Mouse (Mus musculus) NIH3T3 (cell line): ENCODE measurements around the gene Gba.
A peak's percentile ranks its signal among the peaks of the same experiment; 100 is the strongest.

Experiments
- DNase-seq: peaks from one replicate; pipeline ENCODE4 v3.0.0-alpha.2; 2012; ENCODE audit warnings: low read depth

Gba gene

DNA sequence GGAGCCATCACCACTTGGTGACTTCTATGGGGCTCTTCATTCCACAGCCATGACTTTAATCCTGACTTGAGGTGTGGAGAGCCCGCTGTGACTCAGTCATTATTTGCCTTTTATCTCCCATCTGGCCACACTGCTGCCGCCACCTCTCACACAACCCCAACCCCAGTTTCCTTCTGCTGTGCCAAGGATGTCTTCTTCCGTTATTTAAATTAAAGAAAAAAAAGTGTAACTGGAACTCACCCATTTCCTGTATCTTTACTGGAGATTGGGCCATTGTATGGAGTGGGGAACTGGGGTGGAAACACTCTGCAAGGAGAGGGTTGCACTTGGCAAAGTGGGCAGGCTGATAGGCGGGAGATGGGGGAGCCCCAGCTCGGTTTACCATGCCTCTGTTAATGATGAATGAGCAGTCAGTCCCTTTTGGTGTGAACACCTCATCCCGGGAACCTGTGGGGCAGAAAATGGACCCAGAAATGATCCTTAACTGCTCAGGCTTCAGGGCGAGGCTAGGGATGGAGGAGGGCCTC, 20.1 kb upstream of the Gba start:
- no peak for DNase-seq

DNA sequence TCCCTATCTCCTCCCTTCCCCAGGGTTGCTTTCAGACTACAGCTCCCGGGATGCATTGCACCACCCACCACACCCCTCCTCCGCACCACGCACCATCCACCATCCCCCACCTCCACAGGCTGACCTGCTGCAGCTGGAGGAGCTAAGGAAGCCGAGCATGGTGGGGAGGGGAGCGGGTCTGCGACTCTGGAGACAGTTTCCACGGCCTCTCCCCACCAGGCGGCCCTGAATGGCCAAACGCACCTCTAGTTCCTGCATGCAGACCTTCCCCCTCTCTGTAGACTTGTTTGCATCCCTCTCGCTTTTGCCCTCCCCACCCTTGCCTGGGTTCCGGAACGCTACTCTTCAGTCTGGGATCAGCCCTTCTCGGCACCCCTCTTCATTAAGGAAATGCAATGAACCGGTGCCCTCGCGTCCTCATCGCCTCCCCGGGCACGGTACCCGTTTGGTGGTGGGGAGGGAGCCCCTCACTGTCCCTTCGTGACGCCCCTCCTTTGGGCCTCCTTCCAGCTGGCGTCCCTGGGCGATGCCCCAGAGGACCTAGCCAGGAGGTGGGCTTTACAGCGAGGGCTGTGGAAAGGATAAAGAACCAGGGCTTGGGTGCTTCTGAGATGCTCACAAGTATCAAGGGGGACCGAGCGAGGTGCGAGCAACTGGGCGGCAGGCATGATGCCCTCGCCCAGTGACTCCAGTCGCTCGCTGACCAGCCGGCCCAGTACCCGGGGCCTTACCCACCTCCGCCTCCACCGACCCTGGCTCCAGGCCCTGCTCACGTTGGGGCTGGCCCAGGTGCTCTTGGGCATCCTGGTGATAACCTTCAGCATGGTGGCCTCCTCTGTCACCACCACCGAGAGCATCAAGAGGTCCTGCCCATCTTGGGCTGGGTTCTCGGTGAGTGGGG, 19.4 kb upstream of the Gba start, which contains the start of gene Fam189b:
Gene Fam189b, plus strand, starts transcription at position 86 of the 901 bp plus-strand sequence.
- no peak for DNase-seq

DNA sequence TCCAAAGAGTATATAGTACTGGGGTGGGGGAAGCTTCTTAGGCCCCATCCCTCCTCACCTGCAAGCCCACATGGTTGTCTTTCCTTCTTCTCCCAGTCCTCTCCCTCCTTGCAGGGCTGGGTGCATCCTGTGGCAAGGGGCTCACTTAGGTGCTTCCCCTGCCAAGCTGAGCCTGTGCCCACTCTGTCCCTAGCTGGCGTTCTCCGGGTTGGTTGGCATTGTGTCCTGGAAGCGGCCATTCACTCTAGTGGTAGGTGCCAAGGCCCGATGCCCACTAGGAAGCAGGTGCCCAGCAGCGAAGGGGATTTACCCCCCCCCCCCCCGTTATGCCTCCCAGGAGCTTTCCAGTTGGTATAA, 18.8 kb upstream of the Gba start:
- DNase-seq, result no peak

DNA sequence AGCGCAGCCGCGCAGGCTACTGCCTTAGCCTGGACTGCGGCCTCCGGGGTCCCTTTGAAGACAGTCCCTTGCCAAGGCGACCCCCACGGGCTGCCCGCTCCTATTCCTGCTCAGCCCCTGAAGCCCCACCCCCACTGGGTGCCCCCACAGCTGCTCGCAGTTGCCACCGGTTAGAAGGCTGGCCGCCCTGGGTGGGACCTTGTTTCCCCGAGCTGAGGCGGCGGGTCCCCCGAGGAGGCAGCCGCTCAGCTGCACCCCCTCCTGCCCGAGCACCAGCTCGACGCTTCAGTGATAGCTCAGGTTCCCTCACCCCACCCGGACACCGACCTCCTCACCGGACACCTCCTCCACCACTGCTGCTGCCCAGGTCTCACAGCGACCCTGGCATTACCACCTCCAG, 15.5 kb upstream of the Gba start:
- DNase-seq, result no peak

DNA sequence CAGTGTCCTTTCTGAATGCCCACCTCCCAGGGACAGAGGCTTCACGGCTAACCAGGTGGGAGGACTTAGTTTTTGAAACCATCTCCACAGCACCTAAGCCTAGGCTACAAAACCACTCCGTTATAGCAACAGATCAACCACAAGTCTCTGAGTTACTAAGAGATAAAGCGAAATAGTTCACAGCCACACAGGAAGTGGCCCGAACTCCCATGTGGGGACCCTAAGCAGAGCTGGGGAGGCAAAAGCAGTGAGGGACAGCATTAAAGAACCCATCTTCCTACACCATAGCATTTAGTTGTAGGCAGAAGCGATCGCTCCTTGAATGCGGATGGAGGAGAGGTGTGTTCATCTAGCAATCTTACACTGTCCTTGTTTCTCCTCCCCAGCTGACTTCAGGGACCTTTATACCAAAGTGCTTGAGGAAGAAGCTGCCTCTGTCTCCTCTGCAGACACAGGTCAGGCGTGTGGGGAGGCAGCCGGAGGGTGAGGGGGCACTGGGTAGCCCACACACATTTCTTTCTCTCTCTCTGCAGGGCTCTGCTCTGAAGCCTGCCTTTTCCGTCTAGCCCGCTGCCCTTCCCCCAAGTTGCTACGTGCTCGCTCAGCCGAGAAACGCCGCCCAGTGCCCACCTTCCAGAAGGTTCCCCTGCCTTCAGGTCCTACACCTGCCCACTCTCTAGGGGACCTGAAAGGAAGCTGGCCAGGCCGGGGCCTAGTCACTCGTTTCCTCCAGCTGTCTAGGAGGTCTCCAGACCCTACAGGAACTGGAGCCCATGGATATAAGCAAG, 14.8 kb upstream of the Gba start:
- no peak for DNase-seq

DNA sequence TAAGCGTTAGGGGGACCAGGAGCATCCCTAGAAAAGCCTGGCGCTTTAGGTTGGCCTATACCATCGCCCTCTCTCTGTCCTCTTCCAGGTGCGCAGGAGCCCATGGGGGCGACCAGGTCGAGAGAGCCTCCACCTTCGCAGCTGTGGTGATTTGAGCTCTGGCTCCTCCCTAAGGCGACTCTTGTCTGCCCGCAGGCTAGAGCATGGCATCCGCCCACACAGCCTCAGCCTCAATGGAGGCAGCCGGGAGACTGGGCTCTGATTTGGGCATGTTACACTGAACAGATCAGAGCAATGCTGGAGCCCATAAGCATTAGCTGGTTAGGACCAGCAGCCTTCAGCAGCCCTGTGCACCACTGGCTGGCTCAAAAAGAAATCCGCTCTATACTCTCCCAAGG, 14.3 kb upstream of the Gba start:
- no peak for DNase-seq

DNA sequence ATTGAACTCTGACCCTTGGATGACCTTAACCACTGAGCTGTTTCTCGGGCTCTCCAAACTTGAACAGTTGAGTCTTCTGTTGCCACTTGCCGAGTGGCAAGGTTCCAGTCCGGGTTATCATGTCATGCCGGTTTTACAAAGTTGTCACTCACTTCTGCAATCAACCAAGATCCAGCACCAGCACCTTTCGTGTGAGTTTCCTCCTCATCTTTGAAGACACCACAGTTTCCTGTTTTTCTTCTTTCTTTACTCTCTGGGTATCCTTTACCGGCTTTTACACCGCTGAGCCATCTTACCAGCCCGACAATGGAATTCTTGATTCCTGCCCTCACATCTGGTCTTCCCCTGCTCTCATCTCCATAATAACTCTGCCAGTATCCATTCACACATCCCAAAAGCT, 12.3 kb upstream of the Gba start:
- no peak for DNase-seq

DNA sequence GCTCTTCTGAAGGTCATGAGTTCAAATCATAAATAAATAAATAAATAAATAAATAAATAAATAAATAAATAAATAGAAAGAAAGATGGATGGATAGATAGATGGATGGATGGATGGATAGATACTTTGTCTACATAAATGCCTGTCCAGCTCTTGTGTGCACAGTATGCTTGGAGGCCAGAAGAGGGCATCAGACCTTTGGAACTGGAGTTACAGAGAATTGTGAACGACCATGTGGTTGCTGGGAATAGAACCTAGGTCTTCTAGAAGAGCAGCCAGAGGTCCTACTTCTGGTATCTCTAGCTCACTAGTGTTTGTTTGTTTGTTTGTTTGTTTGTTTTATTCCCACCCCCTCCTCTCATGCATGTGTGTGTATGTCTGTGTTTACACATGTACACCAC, 9.4 kb upstream of the Gba start:
- DNase-seq, result no peak

DNA sequence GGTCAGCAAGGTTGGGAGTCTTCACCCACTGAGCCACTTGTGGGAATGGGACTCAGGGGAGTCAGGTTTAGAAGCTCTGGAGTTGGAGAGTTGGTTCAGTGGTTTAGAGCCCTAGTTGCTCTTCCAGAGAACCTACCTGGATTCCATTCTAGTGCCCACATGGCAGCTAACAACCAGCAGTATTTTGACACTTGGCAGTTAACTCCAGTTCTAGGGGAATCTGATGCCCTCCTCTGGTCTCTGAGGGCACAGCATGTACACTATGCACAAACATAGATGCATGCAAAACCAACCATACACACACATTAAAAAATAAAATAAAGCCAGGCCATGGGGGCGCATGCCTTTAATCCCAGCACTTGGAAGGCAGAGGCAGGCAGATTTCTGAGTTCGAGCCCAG, 8.9 kb upstream of the Gba start:
- peak; percentile 63 for DNase-seq

DNA sequence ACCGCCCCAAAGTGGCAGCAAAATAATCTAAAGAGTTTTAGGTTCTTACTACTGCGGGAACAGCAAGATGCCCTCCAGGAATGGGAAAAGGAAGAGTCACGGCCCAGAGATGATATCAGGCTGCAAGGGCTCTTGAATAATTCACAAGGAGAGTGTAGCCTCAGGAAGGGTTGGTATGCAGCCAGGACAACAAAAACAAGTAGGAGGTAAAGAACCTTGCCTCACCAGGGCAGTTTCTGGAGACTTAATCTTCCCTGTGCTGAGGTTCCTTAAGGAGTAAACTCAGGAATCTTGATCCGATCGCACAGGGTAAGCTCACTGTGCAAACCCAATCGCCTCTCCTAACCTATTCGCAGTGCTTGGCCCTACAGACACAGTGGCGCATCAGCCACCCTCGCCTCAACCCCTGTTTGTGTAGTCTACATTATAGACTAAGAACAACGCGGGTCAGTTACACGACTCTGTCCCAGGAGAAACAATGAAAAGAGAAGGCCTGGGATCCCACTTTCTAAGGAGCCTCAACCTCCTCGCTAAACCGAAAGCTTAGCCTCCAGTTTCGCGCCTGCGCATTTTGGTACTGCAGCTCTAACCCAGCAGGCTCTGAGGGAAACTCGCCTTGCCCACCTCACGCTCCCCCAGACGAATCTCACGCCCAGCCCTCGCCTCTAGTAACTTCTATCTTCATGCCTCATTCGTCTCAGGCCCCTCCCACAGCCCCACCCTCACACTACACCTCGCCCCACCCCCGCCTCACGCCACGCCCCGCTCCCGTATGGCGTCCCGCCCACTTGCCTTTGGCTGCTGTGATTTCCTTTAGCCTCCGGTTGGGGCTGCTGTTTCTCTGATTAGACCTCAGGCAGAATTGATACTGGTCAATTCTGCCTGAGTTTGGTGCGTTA, 6.5 kb upstream of the Gba start:
- peak; percentile 98 for DNase-seq

DNA sequence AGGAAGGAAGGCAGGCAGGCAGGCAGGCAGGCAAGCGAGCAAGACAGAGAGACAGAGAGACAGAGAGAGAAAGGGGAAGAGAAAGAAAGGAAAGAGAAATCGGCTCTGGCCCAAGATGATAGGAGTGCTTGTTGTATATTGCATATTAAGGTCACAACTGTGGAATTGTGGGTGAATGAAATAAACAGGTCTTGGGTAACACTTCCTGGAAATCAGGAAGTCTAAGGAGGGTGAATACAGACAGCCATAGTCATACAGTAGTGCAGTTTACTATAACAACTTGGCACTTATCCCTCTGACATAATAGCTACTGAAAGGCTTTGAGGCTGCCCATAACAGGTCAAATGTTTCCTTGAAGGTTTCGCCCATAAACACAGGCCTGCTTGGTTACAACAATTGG, 2.9 kb upstream of the Gba start:
- peak; percentile 15 for DNase-seq

DNA sequence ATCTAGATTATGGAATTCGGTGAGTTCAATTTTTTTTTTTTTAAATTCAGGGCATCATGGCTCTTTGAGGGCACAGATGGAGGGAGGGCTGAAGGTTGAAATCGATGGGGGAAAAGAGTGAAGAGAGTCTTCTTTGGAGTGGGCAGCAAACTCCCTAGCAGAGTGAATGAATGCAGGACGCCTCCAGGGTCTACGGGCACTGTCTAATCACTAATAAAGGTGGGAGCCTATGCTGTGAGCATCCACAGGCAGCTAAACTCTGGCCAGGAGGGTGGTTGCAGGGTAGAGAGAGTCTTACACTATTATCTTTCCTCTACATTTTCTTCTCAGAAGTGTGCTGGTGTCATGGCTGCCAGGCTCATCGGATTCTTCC, 400 bp downstream of the Gba start:
- DNase-seq, result peak; percentile 18

DNA sequence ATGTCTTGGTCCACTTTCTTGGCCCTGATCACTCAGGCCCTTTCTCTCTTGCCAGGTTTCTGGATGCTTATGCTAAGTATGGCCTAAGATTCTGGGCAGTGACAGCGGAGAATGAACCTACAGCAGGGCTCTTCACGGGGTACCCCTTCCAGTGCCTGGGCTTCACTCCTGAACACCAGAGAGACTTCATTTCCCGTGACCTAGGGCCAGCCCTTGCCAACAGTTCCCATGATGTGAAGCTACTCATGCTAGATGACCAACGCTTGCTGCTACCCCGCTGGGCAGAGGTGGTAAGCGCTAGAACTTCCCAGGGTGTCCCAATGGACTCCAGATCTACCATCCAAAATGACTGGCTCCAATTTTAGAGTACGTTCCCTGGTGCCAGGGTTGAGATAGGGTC, 3.4 kb downstream of the Gba start:
- no peak for DNase-seq

DNA sequence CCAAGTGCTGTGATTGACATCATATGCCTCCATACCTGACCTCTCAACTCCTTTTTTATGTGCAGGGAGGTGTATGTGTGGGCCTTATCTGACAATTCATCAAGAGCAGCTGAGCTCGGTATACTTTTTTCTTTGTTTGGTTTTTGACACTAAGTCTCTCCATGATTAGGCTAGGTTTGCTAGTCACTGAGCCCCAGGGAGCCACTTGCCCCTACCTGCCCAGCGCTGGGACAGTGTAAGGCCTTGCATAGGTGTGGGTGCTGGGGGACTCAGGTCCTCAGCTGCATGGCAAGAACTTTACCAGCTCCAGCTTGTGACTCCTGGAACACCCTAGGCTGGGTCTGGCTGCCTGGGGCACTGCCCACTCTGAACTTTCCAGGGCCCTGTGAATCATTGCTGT, 4.0 kb downstream of the Gba start:
- no peak for DNase-seq

DNA sequence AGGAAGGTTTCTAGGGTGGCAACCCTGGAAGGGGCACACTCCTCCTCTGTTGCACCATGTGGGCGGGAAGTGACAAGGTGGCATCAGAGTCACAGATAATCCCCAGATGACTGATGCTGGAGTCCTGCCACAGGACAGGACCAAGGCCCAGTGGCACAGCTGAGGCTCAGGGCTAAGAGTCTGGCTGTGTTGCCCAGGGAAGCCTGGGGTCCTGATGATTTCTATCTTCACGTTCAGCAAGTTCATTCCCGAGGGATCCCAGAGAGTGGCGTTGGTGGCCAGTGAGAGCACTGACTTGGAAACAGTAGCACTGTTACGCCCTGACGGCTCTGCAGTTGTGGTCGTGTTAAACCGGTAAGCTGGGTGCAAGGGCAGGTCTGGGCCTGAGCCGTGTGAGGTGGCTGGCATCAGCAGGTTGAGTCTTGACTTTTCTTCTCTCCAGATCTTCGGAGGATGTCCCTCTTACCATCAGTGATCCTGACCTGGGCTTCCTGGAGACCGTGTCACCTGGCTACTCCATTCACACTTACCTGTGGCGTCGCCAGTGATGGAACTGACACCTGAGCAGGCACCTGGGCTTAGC, 5.4 kb downstream of the Gba start:
- no peak for DNase-seq

DNA sequence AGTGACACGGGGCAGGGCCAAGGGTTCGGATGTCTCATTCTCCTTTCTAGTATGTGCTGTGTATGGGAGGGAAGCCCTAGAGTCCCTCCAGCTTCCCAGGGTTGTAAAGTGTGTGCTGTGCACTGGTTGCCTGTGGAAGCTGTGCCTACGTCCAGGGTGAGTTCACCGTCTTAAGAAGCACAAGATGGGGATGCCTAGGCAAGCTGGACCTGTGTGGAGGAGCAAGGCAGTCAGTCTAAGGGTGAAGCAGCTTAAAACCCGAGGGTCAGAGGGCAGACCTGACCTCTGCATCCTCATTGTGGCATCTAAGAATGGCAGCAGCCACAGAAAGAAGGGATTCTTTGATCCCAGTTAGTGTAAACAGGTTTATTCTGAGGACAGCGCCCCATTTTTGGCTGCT, 6.0 kb downstream of the Gba start:
- no peak for DNase-seq

DNA sequence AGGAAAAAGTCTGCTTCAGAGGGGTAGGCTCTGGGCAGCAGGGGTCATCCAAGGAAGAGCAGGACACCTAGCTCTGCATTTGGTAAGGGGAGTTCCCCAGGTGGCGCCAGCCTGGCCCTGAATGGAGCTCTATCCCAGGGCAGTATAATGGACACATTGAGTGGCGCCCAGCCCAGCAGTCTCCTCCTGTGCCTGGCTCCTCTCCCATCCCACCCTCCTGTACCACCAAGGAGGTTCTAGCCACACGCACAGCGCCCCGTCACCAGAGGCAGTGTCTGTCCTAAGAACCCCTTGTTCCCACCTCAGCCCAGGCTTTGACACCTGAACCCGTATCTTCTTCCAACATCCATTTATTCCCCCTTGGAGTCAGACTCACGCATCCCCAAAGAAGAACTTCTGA, 7.0 kb downstream of the Gba start:
- no peak for DNase-seq

DNA sequence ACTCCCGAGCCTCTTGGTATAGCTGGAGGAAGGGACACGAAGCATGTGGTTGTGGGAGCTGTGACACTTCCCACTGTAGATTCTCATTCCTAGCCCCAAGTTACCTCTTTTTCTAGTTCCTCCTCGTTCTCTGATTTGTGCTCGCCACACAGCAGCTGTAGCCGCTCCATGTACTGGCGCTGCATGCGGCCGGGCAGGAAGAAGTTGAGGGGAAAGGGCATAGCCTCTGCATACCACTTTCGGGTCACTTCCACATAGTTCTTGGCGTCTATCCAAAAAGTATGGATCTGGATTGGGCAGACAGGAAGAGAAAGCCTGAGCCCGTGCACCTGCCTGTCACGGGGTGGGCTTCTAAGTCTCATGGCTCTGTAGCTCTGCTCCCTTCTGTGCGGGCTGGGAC, 7.4 kb downstream of the Gba start:
- no peak for DNase-seq

DNA sequence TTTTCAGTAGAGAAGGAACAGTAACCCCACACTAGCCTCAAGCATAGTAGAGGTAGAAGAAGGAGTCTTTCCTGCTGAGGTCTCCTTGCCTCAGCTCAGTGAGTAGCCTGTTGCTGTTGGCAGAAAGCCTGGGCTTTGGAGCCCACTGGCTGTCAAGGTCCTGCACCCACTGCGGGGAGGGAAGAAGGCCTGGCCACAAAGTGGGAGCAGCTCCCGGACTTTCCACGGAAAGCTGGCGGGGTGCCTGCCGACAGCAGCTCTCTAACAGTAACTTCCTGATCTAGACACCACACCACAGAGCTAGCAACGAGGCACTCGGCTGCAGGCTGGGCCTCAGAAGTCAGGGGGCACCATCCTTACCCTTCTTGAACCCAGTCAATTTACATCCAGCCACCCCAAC, 8.0 kb downstream of the Gba start:
- peak; percentile 21 for DNase-seq

DNA sequence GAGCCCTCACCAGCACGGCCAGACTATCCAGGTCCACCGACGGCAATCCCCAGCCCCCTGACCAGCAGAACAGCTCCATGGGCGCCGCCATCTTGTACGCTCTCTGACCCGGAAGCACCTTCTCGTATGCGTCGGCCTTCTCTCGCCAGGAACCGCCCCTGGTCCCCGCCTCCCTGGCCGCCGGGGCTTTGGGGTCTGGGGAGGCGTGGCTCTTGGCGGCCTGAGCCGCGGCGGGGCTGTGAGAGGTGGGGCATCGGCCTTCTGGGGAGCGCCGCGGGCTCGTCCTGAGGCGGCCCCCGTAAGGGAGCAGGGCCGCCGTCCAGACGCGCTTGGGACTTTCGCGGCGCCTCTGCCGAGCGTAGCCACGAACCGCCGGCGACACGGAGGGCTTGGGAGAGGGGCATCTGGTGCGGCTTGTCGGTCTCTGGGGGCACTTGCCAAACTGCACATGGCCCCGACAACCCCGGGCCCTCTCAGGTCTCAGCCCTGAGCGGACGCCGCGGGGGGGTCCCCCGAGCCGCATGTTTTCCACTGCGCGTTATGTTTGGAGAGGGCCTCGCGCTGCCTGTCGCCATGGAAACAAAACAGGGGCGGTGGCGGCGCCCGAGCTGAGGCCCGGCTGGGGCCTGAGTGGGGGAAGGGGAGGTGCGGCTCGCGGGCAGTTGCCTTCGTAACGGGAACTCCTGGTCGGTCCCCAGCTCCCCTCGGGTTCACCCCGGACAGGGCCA, 11.2 kb downstream of the Gba start:
- peak; percentile 97 for DNase-seq
